Mouse (Mus musculus) liver, embryonic 11.5 days (tissue): ENCODE data around the gene Dst. TPM values are rescaled to one million over a fixed set of nuclear protein-coding genes. Genes with fewer than 3 reads are reported as not detected.

Experiments used
- ATAC-seq: fragments of 200-750 bp; cut with Nextera tagmentation; replicated peaks from 2 replicates; pipeline ENCODE4 v1.8.0; 2017; ENCODE audit warnings: moderate number of reproducible peaks, mild to moderate bottlenecking, moderate TSS enrichment, moderate library complexity; ENCODE audit not compliant: low FRiP score
- DNase-seq: peaks from one replicate; pipeline ENCODE4 v3.0.0-alpha.2; 2017; ENCODE audit warnings: low spot score
- H3K27ac ChIP-seq: fragments of 300-500 bp; sonication (generic); 2 replicates; pipeline ENCODE4 v1.5.1; 2014; ENCODE audit warnings: mild to moderate bottlenecking, low read depth, low read length, control low read depth
- H3K27me3 ChIP-seq: fragments of 300-500 bp; sonication (generic); replicated peaks from 2 replicates; pipeline ENCODE4 v1.6.1; 2014; ENCODE audit warnings: low read length, mixed read lengths; ENCODE audit not compliant: control insufficient read depth, insufficient read depth
- H3K36me3 ChIP-seq: fragments of 300-500 bp; sonication (generic); 2 replicates; pipeline ENCODE4 v1.6.1; 2014; ENCODE audit warnings: mild to moderate bottlenecking, low read length, moderate library complexity, mixed read lengths; ENCODE audit not compliant: control insufficient read depth, insufficient read depth
- H3K4me1 ChIP-seq: fragments of 300-500 bp; sonication (generic); replicated peaks from 2 replicates; pipeline ENCODE4 v1.6.1; 2014; ENCODE audit warnings: low read length, mixed read lengths; ENCODE audit not compliant: control insufficient read depth, insufficient read depth
- H3K4me2 ChIP-seq: fragments of 300-500 bp; sonication (generic); 2 replicates; pipeline ENCODE4 v1.6.1; 2014; ENCODE audit warnings: mild to moderate bottlenecking, control low read depth, moderate library complexity
- H3K4me3 ChIP-seq: fragments of 300-500 bp; sonication (generic); 2 replicates; pipeline ENCODE4 v1.5.1; 2014; ENCODE audit warnings: low read depth, low read length, control low read depth
- H3K9ac ChIP-seq: fragments of 300-500 bp; sonication (generic); 2 replicates; pipeline ENCODE4 v1.6.1; 2014; ENCODE audit warnings: low read depth, low read length, control low read depth
- H3K9me3 ChIP-seq: fragments of 300-500 bp; sonication (generic); 2 replicates; pipeline ENCODE4 v1.6.1; 2016; ENCODE audit warnings: low read length, inconsistent platforms, mixed read lengths; ENCODE audit not compliant: control insufficient read depth
- WGBS: fragments of 180-500 bp; shearing (Covaris S2); extraction: QIAGEN DNeasy Blood & Tissue Kit; methylation state at CpG from one replicate; pipeline ENCODE4 v1.1.7; 2014; 5-methylcytosine and 5-hydroxymethylcytosine counted together
- polyA plus RNA-seq: library from polyadenylated mRNA; unstranded; fragments of >200 nt; fragmentation: Nextera tagmentation; extraction: Ambion mirVana; gene quantifications from 2 replicates; pipeline ENCODE4 v1.2.1, GENCODE M21; 2014

The Dst gene
- polyA plus RNA-seq, 1 experiment from 2014 or later, result 9.4 TPM

DNA sequence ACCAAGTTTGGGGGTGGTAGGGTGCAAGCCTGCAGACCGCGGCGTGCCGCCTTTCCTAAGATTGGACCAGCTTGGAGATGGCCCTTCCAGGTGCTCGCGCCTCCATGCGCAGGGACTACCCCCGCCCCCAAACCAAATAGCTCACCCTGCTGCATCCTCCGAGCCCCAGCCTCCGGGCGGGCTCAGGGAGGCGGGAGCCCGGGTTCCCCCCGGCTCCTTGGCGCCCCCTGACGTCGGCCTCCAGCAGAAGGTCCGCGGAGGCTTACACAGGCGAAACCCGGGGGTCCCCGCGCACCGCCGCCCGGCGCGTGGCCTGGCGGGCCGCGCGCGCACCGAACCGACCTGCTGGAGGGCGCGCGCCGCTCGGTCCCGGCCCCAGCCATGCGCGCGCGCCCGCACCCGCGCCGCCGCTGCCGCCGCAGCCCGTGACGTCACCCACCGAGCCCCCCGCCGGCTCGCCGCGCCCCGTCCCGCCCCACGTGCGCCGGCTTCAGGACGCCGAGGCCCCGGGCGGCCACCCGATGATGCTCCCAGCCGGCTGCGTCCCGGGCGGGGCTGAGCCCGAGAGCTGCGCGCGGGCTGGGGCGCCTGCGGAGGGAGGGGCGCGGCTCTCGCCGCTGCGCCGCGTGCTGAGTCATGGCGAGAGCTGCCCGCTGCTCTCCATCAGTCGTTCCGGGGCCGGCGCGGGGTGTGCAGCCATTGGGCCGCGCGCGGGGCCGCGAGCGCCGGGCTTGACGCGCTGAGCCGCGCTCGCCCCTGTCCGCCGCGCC is 419 bp upstream of the Dst start, which contains the start of gene Bend6:
Bend6 (minus strand) TSS at position 396 of the 770 bp plus-strand sequence.
- Histone ChIP-seq H3K4me3 (peak within 1 kb of the TSS; percentile 64), H3K27me3 (peaks cover 72% of the 10 kb centered on the region), H3K27ac (no peak within 1 kb of the TSS), H3K9ac (peak within 1 kb of the TSS; percentile 56), H3K36me3 (no peaks in the 10 kb centered on the region), H3K9me3 (no peaks in the 10 kb centered on the region), H3K4me1 (peaks cover 3% of the 10 kb centered on the region; the same call in 1 of the 2 replicates), H3K4me2 (peak within 1 kb of the TSS; percentile 81)
- WGBS, result under 1% methylated on average over 81 of the region's 110 CpGs
- DNase-seq (peak; percentile 70), ATAC-seq (peak; percentile 77)

DNA sequence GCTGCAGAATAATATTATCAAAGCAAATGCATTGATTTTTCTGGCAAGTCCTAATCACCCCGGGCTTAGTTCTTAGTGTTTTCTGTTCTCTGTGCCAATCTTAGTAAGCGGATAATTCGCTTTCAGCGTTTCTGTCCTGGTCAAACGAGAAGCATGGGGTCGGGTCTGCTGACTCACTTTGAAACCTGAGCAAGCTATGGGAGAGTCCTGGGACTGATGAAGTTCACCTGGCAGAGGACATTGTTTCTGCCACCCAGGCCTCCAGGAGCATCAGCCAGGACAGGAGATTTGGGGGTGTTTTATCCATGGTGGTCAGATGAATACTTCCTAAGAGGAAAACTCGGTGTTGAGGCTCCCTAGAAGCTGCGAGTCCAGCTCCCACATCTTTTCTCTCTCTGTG is 3.6 kb downstream of the Dst start:
- H3K4me1 ChIP-seq, result peaks cover 3% of the 10 kb centered on the region; the same call in 1 of the 2 replicates
- no peak overlapping the region for H3K4me2 ChIP-seq
- DNase-seq (no peak), ATAC-seq (no peak)
- H3K9me3 ChIP-seq, result no peaks in the 10 kb centered on the region
- no peak overlapping the region for H3K9ac ChIP-seq
- H3K36me3 ChIP-seq, result no peaks in the 10 kb centered on the region
- no peak overlapping the region for H3K4me3 ChIP-seq
- peaks cover 44% of the 10 kb centered on the region for H3K27me3 ChIP-seq
- no peak overlapping the region for H3K27ac ChIP-seq
- 72% methylated on average over 8 of the region's 8 CpGs for WGBS

DNA sequence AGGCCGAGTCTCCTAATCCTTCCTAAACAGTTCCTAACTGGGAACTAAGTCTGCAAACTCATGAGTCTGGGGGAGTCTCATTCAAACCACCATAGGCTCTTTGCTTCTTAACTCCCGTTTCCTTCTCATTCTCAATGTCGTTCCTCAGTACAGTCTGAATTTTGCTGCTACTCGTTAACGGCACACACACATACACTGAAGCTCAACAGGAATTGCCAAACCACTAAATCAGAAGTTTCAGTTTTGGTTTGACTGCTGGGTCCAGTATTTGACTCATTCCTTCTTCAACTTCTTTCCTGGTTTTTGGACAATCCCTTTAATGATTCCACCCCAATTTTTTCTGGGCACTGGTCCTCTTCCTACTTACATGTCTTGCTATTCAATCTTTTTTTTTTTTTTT is 8.5 kb downstream of the Dst start:
- Histone ChIP-seq H3K36me3 (no peaks in the 10 kb centered on the region), H3K27me3 (0 out of 2 replicates have a peak, but pooled peaks cover 3% of the 10 kb centered on the region), H3K27ac (no peak overlapping the region), H3K4me1 (no peaks in the 10 kb centered on the region), H3K4me2 (no peak overlapping the region), H3K9me3 (no peaks in the 10 kb centered on the region), H3K9ac (no peak overlapping the region), H3K4me3 (no peak overlapping the region)
- DNase-seq, result no peak
- no peak for ATAC-seq
- 82% methylated on average over 5 of the region's 5 CpGs for WGBS

DNA sequence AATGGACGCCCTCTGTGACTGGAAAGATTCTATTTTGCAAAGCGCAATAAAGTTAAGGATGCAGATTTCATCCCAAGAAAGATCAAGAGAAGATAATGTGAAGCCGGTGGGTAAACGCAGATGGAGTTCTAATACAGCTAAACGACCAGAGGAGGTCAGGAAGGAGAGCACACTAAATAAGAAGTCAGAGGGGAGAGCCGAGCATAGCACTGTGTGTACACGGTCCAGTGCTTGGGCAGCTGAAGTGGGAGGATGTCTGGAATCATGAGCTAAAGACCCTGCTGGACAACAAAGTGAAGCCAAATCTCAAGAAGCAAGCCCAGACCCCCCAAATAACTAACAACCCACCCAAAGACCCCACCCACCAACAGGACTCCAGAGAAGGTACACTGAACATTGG is 14.9 kb downstream of the Dst start:
- ATAC-seq, result no peak
- Histone ChIP-seq H3K9ac (no peak overlapping the region), H3K4me1 (no peaks in the 10 kb centered on the region), H3K9me3 (no peaks in the 10 kb centered on the region), H3K4me2 (no peak overlapping the region), H3K27ac (no peak overlapping the region), H3K4me3 (no peak overlapping the region), H3K27me3 (no peaks in the 10 kb centered on the region), H3K36me3 (no peaks in the 10 kb centered on the region)
- no peak for DNase-seq
- WGBS, result 76% methylated on average over 7 of the region's 7 CpGs

DNA sequence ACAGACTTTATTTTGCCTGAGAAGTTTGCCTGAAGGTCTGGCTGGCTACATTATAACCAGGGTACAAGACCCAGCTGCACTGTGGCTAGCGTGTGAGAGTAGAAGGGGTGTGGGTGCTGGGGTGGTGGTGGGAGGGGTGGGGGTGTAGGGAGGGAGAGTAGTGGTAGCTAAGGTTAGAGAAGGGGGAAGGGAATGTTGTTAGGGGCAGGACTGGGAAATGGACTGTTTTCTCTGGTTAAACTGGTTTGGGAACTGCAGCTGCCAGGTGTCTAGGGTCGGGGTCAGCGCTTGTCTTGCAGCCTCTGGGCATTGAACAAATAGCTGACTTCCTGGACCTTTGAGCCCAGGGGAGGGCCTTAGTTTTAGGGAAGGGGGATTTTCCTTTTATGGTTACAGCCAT is 17.3 kb downstream of the Dst start:
- no peak overlapping the region for H3K27ac ChIP-seq
- no peak overlapping the region for H3K4me2 ChIP-seq
- H3K36me3 ChIP-seq, result no peaks in the 10 kb centered on the region
- H3K9me3 ChIP-seq, result no peaks in the 10 kb centered on the region
- WGBS, result 49% methylated on average over 3 of the region's 3 CpGs
- no peak overlapping the region for H3K9ac ChIP-seq
- H3K27me3 ChIP-seq, result no peaks in the 10 kb centered on the region
- no peak overlapping the region for H3K4me3 ChIP-seq
- peak; percentile 82 for ATAC-seq
- H3K4me1 ChIP-seq, result no peaks in the 10 kb centered on the region
- no peak for DNase-seq

DNA sequence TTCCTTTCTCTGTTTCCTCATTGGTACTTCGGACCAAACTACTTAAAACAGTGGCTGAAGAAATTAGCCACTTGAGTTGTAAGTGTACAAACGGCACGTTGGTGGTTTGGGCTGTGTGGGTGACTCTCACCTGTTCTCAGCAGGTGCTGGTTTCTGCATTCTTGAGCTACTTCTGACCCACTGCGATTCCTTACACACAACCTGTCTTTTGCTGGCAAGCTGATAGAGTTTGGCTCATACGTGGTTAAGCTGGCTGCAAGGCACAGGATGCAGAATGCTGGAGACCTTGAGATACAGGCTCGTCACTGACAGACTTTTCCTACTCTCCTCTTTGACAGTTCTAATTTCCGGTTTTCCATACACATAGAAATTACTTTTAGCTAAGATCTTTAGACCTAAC is 19.4 kb downstream of the Dst start:
- no peak overlapping the region for H3K27ac ChIP-seq
- H3K36me3 ChIP-seq, result no peaks in the 10 kb centered on the region
- ATAC-seq, result no peak
- WGBS, result 85% methylated on average over 7 of the region's 7 CpGs
- H3K4me1 ChIP-seq, result no peaks in the 10 kb centered on the region
- H3K4me2 ChIP-seq, result no peak overlapping the region
- no peak for DNase-seq
- no peaks in the 10 kb centered on the region for H3K9me3 ChIP-seq
- H3K27me3 ChIP-seq, result no peaks in the 10 kb centered on the region
- no peak overlapping the region for H3K4me3 ChIP-seq
- no peak overlapping the region for H3K9ac ChIP-seq

DNA sequence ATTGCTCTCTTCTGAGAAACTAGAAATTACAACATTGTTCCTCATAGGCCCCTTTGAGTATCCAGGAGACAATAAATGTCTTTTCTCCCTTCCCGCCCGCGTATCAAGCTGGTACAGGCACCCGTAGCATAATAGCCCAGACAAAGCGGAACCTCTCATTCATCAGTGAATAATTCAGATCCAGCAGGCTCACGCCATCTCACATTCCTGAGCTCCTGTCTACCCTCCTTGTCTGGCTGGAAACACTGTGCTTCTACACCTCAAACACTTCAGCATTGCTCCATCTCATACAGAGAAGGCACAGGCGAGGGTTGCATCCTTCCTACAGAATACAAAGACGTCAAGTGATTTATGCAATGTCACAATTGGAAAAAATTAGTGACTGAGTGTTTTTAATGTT is 23.8 kb downstream of the Dst start:
- no peaks in the 10 kb centered on the region for H3K27me3 ChIP-seq
- 92% methylated on average over 8 of the region's 8 CpGs for WGBS
- H3K27ac ChIP-seq, result no peak overlapping the region
- H3K9ac ChIP-seq, result no peak overlapping the region
- no peaks in the 10 kb centered on the region for H3K4me1 ChIP-seq
- no peak overlapping the region for H3K4me3 ChIP-seq
- H3K9me3 ChIP-seq, result no peaks in the 10 kb centered on the region
- no peak overlapping the region for H3K4me2 ChIP-seq
- H3K36me3 ChIP-seq, result no peaks in the 10 kb centered on the region
- ATAC-seq (no peak), DNase-seq (no peak)

DNA sequence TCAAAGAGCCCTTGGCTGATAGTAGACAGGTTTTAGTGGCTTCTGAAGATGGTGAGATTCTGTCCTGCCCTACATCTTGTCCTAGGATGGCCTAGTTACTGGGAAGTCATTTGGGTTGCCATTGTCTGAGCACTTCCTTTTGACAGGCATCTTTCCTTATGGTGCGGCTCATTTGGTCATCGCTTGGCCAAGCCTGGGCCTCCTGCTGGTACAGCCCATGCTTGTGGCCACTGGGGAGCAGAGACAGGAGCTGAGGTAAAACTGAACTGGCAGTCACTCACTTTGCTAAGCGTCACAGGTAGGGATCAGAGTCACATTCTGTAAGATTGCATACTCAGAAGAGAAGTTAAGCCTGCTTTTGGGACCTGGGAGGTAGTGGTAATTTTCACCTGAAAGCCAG is 24.2 kb downstream of the Dst start:
- H3K4me3 ChIP-seq, result no peak overlapping the region
- no peak for DNase-seq
- no peaks in the 10 kb centered on the region for H3K9me3 ChIP-seq
- no peaks in the 10 kb centered on the region for H3K27me3 ChIP-seq
- ATAC-seq, result no peak
- no peak overlapping the region for H3K27ac ChIP-seq
- H3K4me2 ChIP-seq, result no peak overlapping the region
- WGBS, result 82% methylated on average over 3 of the region's 3 CpGs
- H3K4me1 ChIP-seq, result no peaks in the 10 kb centered on the region
- H3K9ac ChIP-seq, result no peak overlapping the region
- no peaks in the 10 kb centered on the region for H3K36me3 ChIP-seq

DNA sequence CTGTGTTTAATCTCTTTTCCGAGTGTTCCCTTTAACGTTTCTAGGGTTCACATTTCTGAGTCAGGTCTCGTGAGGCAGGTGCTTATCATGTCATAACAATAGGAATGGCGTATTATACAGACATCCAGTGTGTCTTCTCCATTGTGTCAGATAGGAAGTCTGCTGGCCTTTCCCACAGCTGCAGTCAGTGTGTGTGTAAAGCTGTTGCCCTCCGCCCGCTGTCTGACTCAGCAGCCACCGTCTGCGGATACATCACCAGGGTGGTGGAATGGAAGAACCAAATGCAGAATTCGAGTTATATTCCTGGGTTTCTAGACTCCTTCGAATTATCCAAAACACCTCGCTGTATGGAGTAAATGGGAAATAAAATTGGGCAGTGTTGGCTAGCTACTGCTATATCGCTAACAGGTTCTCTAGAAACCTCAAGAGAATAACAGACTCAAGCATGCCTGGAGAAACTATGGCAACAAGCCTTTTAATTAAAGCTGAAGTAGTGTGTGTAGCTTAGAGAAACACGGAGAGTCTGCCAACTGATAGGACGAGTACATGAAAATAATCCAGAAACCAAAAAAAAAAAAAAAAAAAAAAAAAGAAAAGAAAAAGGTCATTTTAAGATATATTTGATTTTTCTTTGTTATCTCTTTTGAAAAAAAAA is 24.9 kb downstream of the Dst start:
- Histone ChIP-seq H3K4me2 (no peak overlapping the region), H3K27ac (no peak overlapping the region), H3K4me1 (no peaks in the 10 kb centered on the region), H3K4me3 (no peak overlapping the region), H3K27me3 (no peaks in the 10 kb centered on the region), H3K9ac (no peak overlapping the region), H3K36me3 (no peaks in the 10 kb centered on the region), H3K9me3 (no peaks in the 10 kb centered on the region)
- 80% methylated on average over 14 of the region's 14 CpGs for WGBS
- no peak for ATAC-seq
- DNase-seq, result no peak
